Mouse (Mus musculus): ENCODE data around the gene Lpin2. TPM values are rescaled to one million over a fixed set of nuclear protein-coding genes. Genes with fewer than 3 reads are reported as not detected.

Lpin2 gene
- polyA plus RNA-seq, 1 experiment from 2014 or later = 34.5 TPM

DNA sequence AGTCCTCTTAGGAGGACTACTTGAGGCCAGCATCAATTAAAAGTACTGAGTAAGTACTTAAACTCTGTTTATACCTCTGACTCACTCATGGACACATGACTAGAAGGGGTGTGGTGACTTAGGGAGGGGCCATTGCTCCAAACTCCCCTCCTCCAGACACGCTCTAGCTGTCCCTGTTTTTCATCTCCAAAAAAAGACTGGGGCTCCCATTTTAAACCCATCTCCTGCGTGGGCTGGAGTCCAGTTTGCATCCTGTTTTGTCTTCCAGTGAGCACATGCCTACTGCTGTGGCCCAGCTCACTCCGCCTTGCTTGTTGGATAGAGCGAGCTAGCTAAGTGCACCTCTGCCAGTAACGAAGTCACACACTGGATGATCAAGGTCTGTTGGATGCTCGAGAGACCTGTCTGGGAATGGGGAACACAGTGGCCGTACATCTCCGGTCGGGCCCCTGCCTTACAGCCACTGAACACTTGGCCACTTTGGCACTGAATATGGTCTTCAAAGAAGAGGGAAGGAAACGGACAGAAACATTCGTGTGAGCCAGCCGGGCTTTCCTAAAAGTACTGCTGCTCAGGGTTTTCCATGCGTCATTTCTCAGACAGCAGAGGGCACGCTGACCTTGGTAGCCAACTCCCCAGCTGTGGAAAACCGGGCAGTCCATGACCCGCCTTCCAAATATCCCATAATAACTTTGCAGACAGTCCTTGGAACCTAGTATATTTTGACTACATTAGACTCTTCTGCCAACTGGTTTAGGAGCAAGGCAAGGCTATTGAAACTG, 68.7 kb downstream of the Lpin2 start:
- Histone ChIP-seq H3K27ac (replicated peaks) (no peak overlapping the region), H3K4me1 (no peaks in the 10 kb centered on the region), H3K36me3 (peaks cover 86% of the 10 kb centered on the region), H3K9me3 (replicated peaks) (no peaks in the 10 kb centered on the region), H3K4me3 (no peak overlapping the region), H3K27me3 (ENCODE audit: low read depth, poor library complexity, severe bottlenecking) (no peaks in the 10 kb centered on the region)
- WGBS = 90% methylated on average over 16 of the region's 16 CpGs
- DNase-seq (ENCODE audit: low spot score) = no peak

DNA sequence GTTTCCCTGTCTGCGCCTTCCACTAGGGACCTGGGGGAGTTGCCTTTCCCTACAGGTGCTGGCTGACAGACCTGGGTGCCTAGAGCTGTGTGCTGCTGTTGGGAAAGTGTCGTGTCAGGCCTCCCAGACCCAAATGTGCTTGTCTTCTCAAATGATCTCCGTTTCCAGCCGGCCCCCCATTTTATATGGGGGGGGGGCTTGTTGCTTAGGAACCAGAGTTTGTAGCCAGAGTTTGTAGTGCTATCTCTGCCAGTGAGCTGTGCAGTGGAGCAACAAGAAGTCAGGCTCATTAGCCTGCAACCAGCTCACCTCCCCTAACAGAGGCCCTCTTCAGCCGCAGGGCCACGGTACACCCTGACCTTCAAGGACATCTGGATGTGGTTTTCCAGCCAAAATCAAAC, 69.2 kb downstream of the Lpin2 start:
- Histone ChIP-seq H3K4me3 (no peak overlapping the region), H3K36me3 (peaks cover 83% of the 10 kb centered on the region), H3K27ac (replicated peaks) (no peak overlapping the region), H3K9me3 (replicated peaks) (no peaks in the 10 kb centered on the region), H3K27me3 (ENCODE audit: low read depth, poor library complexity, severe bottlenecking) (no peaks in the 10 kb centered on the region), H3K4me1 (no peaks in the 10 kb centered on the region)
- DNase-seq (ENCODE audit: low spot score) = no peak
- 87% methylated on average over 6 of the region's 6 CpGs for WGBS

DNA sequence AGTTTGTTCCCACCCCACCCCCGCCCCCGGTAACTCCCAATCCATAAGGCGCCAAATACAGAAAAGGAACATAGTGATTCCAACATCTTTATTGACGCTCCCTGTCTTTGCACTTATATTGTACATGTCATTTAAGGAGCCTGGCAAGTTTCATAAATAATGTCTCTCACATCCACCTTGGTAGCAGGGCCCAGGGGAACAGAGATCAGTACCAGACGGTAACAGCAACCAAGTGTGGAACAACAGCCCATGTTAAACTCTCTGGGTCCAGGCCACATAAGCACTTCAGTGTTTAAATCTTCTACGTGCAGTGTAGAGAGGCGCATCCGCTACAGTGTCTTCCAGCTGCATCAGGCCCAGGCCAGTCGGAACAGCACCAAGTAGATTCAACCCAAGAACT, 69.7 kb downstream of the Lpin2 start:
- WGBS = 96% methylated on average over 9 of the region's 9 CpGs
- no peak overlapping the region for H3K27ac ChIP-seq (replicated peaks)
- H3K36me3 ChIP-seq = peaks cover 78% of the 10 kb centered on the region
- H3K4me3 ChIP-seq = no peak overlapping the region
- no peaks in the 10 kb centered on the region for H3K9me3 ChIP-seq (replicated peaks)
- no peaks in the 10 kb centered on the region for H3K4me1 ChIP-seq
- no peaks in the 10 kb centered on the region for H3K27me3 ChIP-seq (ENCODE audit: low read depth, poor library complexity, severe bottlenecking)
- DNase-seq (ENCODE audit: low spot score) = no peak

DNA sequence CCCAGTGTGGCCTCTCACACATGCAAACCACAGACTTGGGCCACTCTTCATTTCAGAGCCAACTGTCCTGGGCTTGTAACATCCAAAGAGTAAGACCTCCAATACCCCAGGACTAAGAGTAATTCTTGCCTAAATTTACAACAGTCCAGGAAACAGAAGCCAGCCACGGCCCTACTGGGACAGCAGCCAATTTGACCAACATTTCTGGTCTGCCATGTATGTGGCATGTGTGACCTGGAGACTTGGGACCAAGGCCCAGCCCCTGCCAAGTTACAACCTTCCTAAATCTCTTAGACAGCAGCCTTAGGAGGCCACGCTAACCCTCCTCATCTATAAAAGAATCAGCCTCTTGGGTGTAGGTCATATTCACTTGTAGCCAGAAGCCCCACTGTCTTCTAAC, 71.0 kb downstream of the Lpin2 start:
- WGBS = 92% methylated on average over 2 of the region's 2 CpGs
- Histone ChIP-seq H3K27me3 (ENCODE audit: low read depth, poor library complexity, severe bottlenecking) (no peaks in the 10 kb centered on the region), H3K9me3 (replicated peaks) (no peaks in the 10 kb centered on the region), H3K36me3 (peaks cover 65% of the 10 kb centered on the region), H3K4me1 (no peaks in the 10 kb centered on the region), H3K27ac (replicated peaks) (no peak overlapping the region), H3K4me3 (no peak overlapping the region)
- no peak for DNase-seq (ENCODE audit: low spot score)

DNA sequence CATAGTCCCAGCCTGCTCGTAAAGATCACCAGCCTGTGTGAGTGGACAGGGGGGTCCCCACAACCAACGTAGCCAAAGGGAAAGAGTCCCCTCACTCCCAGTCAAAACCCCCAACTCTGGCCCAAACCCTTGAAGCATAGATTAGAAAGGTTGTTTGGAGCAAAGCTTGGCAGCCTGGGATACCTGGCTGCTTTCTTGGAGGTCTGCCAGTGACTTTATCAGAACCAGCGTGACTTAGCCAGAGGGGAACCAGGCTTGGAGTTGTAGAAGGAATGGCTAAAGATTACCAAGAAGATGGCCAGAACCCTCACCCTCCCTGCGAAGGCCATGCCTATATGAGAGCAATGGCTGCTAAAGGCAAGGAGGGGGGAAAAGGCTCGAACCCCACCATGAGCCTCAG, 71.7 kb downstream of the Lpin2 start:
- 90% methylated on average over 5 of the region's 5 CpGs for WGBS

DNA sequence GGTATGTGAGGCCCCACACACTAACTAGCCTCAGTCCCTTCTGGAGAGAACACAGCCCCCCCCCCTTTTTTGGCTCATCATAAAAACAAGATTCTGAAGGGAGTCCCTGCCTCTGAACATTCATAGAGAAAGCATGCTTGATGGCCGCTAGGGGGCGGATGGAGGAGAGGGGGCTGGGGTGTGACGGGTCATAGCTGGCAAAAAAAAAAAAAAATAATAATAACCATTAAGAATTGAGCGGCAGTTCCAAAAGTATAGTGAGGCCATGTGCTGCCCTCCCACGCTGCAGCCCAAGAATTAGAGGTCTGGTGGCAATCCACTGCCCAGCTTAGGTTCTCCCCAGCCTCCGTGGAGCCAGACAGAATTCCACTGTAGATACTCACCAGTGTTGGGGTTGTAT, 72.4 kb downstream of the Lpin2 start:
- no peak for DNase-seq (ENCODE audit: low spot score)
- H3K27me3 ChIP-seq (ENCODE audit: low read depth, poor library complexity, severe bottlenecking) = no peaks in the 10 kb centered on the region
- no peak overlapping the region for H3K4me3 ChIP-seq
- peaks cover 54% of the 10 kb centered on the region for H3K36me3 ChIP-seq
- H3K9me3 ChIP-seq (replicated peaks) = no peaks in the 10 kb centered on the region
- no peak overlapping the region for H3K27ac ChIP-seq (replicated peaks)
- no peaks in the 10 kb centered on the region for H3K4me1 ChIP-seq
- WGBS = 65% methylated on average over 6 of the region's 6 CpGs

More for the DNA sequence above, 71.7 kb downstream of the Lpin2 start:
- DNase-seq (ENCODE audit: low spot score) = no peak
- Histone ChIP-seq H3K27ac (replicated peaks) (no peak overlapping the region), H3K27me3 (ENCODE audit: low read depth, poor library complexity, severe bottlenecking) (no peaks in the 10 kb centered on the region), H3K36me3 (peaks cover 58% of the 10 kb centered on the region), H3K9me3 (replicated peaks) (no peaks in the 10 kb centered on the region), H3K4me3 (no peak overlapping the region), H3K4me1 (no peaks in the 10 kb centered on the region)

DNA sequence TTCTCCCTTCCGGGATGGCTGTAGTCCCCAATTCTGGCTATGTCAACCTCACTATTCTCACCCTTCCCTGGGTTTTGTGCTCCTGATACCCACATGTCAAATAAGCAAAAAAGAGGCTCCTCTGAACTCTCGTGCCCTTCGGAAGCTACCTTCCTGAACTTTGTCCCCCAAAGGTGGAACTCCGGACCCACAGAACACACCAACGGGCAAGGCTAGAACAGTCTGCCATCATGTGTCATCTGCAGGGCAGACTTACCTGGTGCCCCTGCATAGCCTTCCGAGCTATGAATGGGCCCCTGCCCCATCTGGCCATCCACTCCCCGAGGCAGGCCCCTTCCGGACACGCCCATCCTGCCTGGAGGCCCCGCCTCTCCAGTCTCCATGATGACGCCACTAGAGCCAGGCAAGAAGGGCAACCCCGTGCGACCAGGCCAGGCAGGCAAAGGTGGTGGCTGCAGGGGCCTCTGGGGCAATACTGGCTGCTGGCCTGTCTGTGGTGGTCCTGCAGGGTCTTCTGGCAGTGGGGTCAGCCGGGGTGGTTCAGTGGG, 73.8 kb downstream of the Lpin2 start:
- WGBS = 83% methylated on average over 14 of the region's 14 CpGs
- no peak overlapping the region; the same call in 1 of the 2 replicates for H3K27ac ChIP-seq (replicated peaks)

DNA sequence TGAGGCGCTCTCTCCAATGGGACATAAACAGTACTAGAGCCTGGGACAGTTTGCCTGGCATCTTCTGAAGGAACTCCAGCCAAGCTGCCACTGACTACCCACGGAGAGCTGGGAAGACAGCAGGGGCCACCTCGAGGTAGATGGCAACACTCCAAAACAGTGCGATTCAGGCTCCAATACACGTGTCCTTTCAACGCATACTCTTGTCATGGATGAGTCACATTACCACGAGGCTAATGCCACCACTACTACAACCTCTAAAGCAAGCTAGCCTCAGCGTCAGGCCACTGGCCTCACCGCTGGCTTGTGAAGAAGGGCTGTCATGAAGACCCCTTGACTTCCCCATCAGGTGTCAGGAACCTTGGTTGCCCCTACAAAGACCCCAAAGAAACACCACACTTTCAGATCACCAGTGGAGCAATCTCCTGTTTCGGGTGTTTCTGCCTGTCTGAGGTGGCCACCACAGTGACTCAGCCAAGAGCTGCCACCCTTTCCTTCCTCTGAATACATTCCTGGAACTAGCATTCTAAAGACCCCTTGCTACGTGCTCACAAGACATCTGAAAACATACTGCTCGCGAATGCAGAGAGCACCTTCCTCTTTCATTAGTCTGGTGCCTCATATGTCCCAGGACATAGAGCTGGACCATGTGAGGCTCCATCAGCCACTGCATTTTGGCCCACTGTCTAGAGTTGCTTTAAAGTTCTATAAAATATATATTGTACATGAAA, 74.6 kb downstream of the Lpin2 start:
- DNase-seq (ENCODE audit: low spot score) = no peak

More for the DNA sequence above, 73.8 kb downstream of the Lpin2 start:
- H3K4me1 ChIP-seq = no peaks in the 10 kb centered on the region
- H3K36me3 ChIP-seq = peaks cover 40% of the 10 kb centered on the region
- H3K27me3 ChIP-seq (ENCODE audit: low read depth, poor library complexity, severe bottlenecking) = no peaks in the 10 kb centered on the region
- no peak overlapping the region for H3K4me3 ChIP-seq
- H3K9me3 ChIP-seq (replicated peaks) = no peaks in the 10 kb centered on the region
- DNase-seq (ENCODE audit: low spot score) = no peak

DNA sequence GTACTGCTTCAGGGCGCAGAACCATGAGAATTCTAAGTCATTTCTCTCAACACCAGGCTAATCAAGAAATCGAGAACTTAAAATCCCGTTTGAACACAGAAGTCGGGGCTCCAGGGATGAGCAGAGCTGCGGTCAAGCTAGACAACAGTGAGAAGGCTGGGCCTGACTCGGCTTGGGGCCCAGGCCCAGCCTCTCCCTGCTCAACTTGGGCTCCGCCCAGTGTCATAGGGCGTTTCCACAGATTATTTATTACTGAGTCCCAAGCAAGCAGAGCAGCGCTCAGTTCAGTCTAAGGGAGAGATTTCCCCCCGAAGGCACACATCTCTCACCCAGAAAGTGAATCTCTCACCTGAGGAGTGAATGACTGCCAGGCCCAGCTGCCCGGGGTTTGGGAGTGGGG, 77.4 kb downstream of the Lpin2 start:
- WGBS = 90% methylated on average over 11 of the region's 11 CpGs
- no peak overlapping the region for H3K27ac ChIP-seq (replicated peaks)
- H3K27me3 ChIP-seq (ENCODE audit: low read depth, poor library complexity, severe bottlenecking) = no peaks in the 10 kb centered on the region
- DNase-seq (ENCODE audit: low spot score) = no peak
- no peak overlapping the region for H3K4me3 ChIP-seq
- no peaks in the 10 kb centered on the region for H3K9me3 ChIP-seq (replicated peaks)
- no peaks in the 10 kb centered on the region for H3K4me1 ChIP-seq
- H3K36me3 ChIP-seq = peaks cover 7% of the 10 kb centered on the region; the same call in 1 of the 2 replicates

More for the DNA sequence above, 74.6 kb downstream of the Lpin2 start:
- Histone ChIP-seq H3K27me3 (ENCODE audit: low read depth, poor library complexity, severe bottlenecking) (no peaks in the 10 kb centered on the region), H3K4me3 (no peak overlapping the region), H3K4me1 (no peaks in the 10 kb centered on the region), H3K36me3 (peaks cover 32% of the 10 kb centered on the region), H3K9me3 (replicated peaks) (no peaks in the 10 kb centered on the region), H3K27ac (replicated peaks) (no peak overlapping the region)
- WGBS = 91% methylated on average over 13 of the region's 13 CpGs

DNA sequence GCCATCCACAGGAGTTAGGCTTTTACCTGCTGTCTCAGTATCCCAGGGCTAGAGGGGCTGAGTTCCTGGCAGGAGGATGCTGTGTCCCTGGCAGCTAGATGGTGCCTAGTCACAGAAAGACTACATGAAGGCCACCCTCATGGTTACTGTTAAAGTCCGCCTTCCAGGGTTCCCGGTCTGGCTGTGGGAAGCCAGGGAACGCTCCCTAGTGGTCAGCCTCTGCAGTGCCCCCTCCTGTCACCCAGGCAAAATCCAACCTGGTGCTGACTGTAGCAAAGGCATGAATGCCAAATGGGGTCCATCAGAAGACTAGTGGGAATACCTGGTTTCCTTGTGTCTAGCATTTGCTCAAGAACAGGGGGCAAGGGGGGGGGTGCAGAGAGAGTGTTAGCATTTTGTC, 78.3 kb downstream of the Lpin2 start:
- Histone ChIP-seq H3K36me3 (peaks cover 7% of the 10 kb centered on the region; the same call in 1 of the 2 replicates), H3K9me3 (replicated peaks) (no peaks in the 10 kb centered on the region), H3K4me1 (0 out of 2 replicates have a peak, but pooled peaks cover 3% of the 10 kb centered on the region), H3K27ac (replicated peaks) (no peak overlapping the region), H3K27me3 (ENCODE audit: low read depth, poor library complexity, severe bottlenecking) (no peaks in the 10 kb centered on the region), H3K4me3 (no peak overlapping the region)
- WGBS = 40% methylated on average over 3 of the region's 3 CpGs
- no peak for DNase-seq (ENCODE audit: low spot score)

DNA sequence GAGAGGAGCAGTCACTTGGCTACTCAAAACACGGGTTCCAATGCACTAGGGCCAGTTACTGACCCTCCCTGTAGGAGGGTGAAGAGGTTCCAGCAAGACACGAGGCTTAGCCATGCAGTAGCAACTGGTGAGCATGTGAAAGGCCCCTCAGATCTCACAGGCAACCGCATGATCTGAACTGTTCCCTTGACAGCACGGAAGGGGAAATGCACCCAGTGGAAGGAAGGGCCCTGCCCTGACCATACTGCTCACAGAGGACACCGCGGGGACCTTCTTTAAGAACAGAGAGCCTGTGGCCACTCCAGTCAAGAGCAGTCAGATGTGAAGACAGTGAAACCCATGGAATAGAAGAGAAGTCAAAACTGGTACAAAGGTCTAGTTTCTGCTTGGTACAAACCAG, 80.8 kb downstream of the Lpin2 start:
- H3K27ac ChIP-seq (replicated peaks) = no peak overlapping the region
- no peaks in the 10 kb centered on the region for H3K36me3 ChIP-seq
- H3K4me3 ChIP-seq = no peak overlapping the region
- H3K9me3 ChIP-seq (replicated peaks) = no peaks in the 10 kb centered on the region
- H3K27me3 ChIP-seq (ENCODE audit: low read depth, poor library complexity, severe bottlenecking) = no peaks in the 10 kb centered on the region
- WGBS = 85% methylated on average over 6 of the region's 6 CpGs
- 0 out of 2 replicates have a peak, but pooled peaks cover 3% of the 10 kb centered on the region for H3K4me1 ChIP-seq
- no peak for DNase-seq (ENCODE audit: low spot score)

DNA sequence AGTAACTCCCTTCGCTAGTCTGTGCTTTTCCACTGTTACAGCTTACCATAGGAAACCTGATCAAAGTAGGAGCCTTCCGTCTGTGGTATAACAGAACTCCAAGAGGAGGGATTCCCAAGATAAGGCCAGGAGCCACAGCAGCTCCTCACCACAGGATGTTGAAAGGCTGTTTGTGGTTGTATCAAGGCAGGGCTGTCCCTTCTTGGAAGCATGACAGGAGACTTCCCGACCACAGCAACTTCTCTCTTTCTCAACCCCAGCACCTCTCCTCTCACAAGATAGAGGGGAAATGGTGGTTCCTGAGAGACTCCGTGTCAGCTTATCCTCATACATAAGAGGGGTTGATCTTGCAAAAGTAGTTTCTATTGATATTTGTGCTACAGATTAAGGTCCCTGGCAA, 82.4 kb downstream of the Lpin2 start:
- H3K4me1 ChIP-seq = 0 out of 2 replicates have a peak, but pooled peaks cover 3% of the 10 kb centered on the region
- H3K27ac ChIP-seq (replicated peaks) = no peak overlapping the region
- 78% methylated on average over 4 of the region's 4 CpGs for WGBS
- DNase-seq (ENCODE audit: low spot score) = no peak
- H3K27me3 ChIP-seq (ENCODE audit: low read depth, poor library complexity, severe bottlenecking) = no peaks in the 10 kb centered on the region
- H3K36me3 ChIP-seq = no peaks in the 10 kb centered on the region
- H3K9me3 ChIP-seq (replicated peaks) = no peaks in the 10 kb centered on the region
- no peak overlapping the region for H3K4me3 ChIP-seq
